In genomic region chr16:9336063-9336462, GRCm38 (mm10) we compare ENCODE assay signal across 23 mouse cellular contexts.
DNase-seq lines count a peak whose midpoint lies in the region; ATAC-seq lines count a peak whose summit lies in the region.
"Had no signal": no experiment of that assay in that cellular context is flagged by ENCODE, and none has a peak within 500 bp of the region (broad histone marks: within the 10 kb centered on the region; RNA-seq: fewer than 3 reads in every experiment).

No protein-coding gene starts in this region.

- no peak overlapping the region for H3K4me3 ChIP-seq in forebrain, embryonic 15.5 days
- no peak overlapping the region for H3K4me3 ChIP-seq in forebrain, embryonic 11.5 days (ENCODE audit: low read depth, low read length)
- H3K4me3 ChIP-seq: embryonic facial prominence, embryonic 10.5 days; limb, embryonic 10.5 days; liver, embryonic 15.5 days; neural tube, embryonic 12.5 days; stomach, embryonic 15.5 days had no signal

- WGBS in forebrain, embryonic 15.5 days = 35% methylated on average over 6 of the region's 6 CpGs
- WGBS in forebrain, embryonic 11.5 days = 89% methylated on average over 6 of the region's 6 CpGs

- no peak for DNase-seq in forebrain, embryonic 11.5 days (ENCODE audit: low spot score)
- DNase-seq in layer of hippocampus, postnatal 10 days (ENCODE audit: low spot score in 2 of 2) = peak; percentile 30 to 31
- no peak for DNase-seq in layer of hippocampus, postnatal 25 days (ENCODE audit: extremely low spot score in 1 of 2, low spot score in 1 of 2)
- DNase-seq in right cerebral cortex, postnatal 10 days (ENCODE audit: low spot score in 2 of 2) = peak; percentile 34 to 41
- no peak for DNase-seq in right cerebral cortex, postnatal 25 days
- DNase-seq: adrenal gland, adult 8-10 months; B cell, adult 2 months; cerebellum, adult 8-10 months; gastrocnemius, postnatal 14 days; kidney, adult 2 months; liver; lung, postnatal 4 days; thymus, postnatal 25 days had no signal

- no peak overlapping the region for H3K9ac ChIP-seq in forebrain, embryonic 15.5 days (replicated peaks)
- H3K9ac ChIP-seq in forebrain, embryonic 11.5 days (ENCODE audit: low read length) = no peak overlapping the region
- H3K9ac ChIP-seq: liver, embryonic 15.5 days; neural tube, embryonic 12.5 days; stomach, embryonic 15.5 days had no signal

- ATAC-seq in forebrain, embryonic 15.5 days (replicated peaks) = peak; percentile 68
- no peak for ATAC-seq in forebrain, embryonic 11.5 days (replicated peaks; ENCODE audit: low FRiP score)
- ATAC-seq in CD4-positive, CD25-positive, alpha-beta regulatory T cell, adult 4 months = no peak
- ATAC-seq: activated CD4-positive, CD25-positive, alpha-beta regulatory T cell, adult 4 months had no signal

- no peaks in the 10 kb centered on the region for H3K9me3 ChIP-seq in forebrain, embryonic 15.5 days
- no peaks in the 10 kb centered on the region for H3K9me3 ChIP-seq in forebrain, embryonic 11.5 days (ENCODE audit: control insufficient read depth, low read length)
- H3K9me3 ChIP-seq: embryonic facial prominence, embryonic 10.5 days; limb, embryonic 10.5 days; liver, embryonic 15.5 days; neural tube, embryonic 12.5 days; stomach, embryonic 15.5 days had no signal

- no peak overlapping the region for H3K27ac ChIP-seq in forebrain, embryonic 15.5 days (replicated peaks)
- H3K27ac ChIP-seq in forebrain, embryonic 11.5 days (ENCODE audit: low read depth, low read length) = no peak overlapping the region
- H3K27ac ChIP-seq: embryonic facial prominence, embryonic 10.5 days; kidney, postnatal 0 days; limb, embryonic 10.5 days; liver, embryonic 15.5 days; neural tube, embryonic 12.5 days; stomach, embryonic 15.5 days had no signal

- H3K36me3 ChIP-seq in forebrain, embryonic 15.5 days = no peaks in the 10 kb centered on the region
- no peaks in the 10 kb centered on the region for H3K36me3 ChIP-seq in forebrain, embryonic 11.5 days (ENCODE audit: control insufficient read depth, insufficient read depth, low read length)
- H3K36me3 ChIP-seq: embryonic facial prominence, embryonic 10.5 days; limb, embryonic 10.5 days; liver, embryonic 15.5 days; neural tube, embryonic 12.5 days; stomach, embryonic 15.5 days had no signal

- H3K4me1 ChIP-seq in forebrain, embryonic 15.5 days = peaks cover 11% of the 10 kb centered on the region
- no peaks in the 10 kb centered on the region for H3K4me1 ChIP-seq in forebrain, embryonic 11.5 days (replicated peaks; ENCODE audit: control insufficient read depth, insufficient read depth, low read length)
- H3K4me1 ChIP-seq: embryonic facial prominence, embryonic 10.5 days; limb, embryonic 10.5 days; liver, embryonic 15.5 days; neural tube, embryonic 12.5 days; stomach, embryonic 15.5 days had no signal

- no peak overlapping the region for H3K4me2 ChIP-seq in forebrain, embryonic 15.5 days (replicated peaks)
- H3K4me2 ChIP-seq in forebrain, embryonic 11.5 days (ENCODE audit: low read depth, low read length, severe bottlenecking) = no peak overlapping the region
- H3K4me2 ChIP-seq: heart, embryonic 11.5 days; liver, embryonic 15.5 days; neural tube, embryonic 12.5 days; stomach, embryonic 15.5 days had no signal

- H3K27me3 ChIP-seq in forebrain, embryonic 15.5 days = no peaks in the 10 kb centered on the region
- H3K27me3 ChIP-seq in forebrain, embryonic 11.5 days (ENCODE audit: control insufficient read depth, insufficient read depth, low read length) = no peaks in the 10 kb centered on the region
- H3K27me3 ChIP-seq: liver, embryonic 15.5 days; neural tube, embryonic 12.5 days; stomach, embryonic 15.5 days had no signal

Comparison
In these comparisons a context has a peak if more than half of its experiments do, and no peak if none do; other contexts are left out.
1. DNase-seq: peak in layer of hippocampus, postnatal 10 days (2 of 2) and right cerebral cortex, postnatal 10 days (2 of 2); none in forebrain, embryonic 11.5 days (single experiment), layer of hippocampus, postnatal 25 days (0 of 2) and right cerebral cortex, postnatal 25 days (single experiment).